ENCODE assay signal across 17 mouse cellular contexts in the genomic region with DNA sequence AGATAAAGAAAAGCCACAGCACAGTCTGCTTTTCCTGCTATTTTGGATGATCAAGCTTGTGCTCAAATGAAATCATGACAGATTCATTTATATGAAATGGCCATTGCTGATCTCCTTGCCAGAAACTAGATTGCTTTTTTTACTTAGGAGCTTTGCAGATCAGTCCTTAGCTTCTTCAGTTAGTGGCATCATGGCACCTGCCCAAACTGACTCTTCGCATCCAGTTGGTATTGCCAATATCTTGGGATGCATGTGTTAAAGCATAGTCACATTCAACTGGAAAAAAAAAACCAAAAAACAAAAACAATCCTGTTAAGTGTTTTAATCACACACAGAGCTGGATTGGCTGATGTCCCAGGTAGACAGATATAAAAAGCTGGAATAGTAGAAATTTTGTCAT.
A peak's percentile ranks its signal among the peaks of the same experiment; 100 is the strongest.
DNase-seq lines count a peak whose midpoint lies in the region; ATAC-seq and TF ChIP-seq lines count a peak whose summit lies in the region.
"Had no signal": no experiment of that assay in that cellular context is flagged by ENCODE, and none has a peak within 500 bp of the region (broad histone marks: within the 10 kb centered on the region; RNA-seq: fewer than 3 reads in every experiment).

No protein-coding gene starts in this region.

- H3K27ac ChIP-seq in forebrain, embryonic 16.5 days (ENCODE audit: low read length): no peak overlapping the region
- H3K27ac ChIP-seq in forebrain, embryonic 15.5 days (replicated peaks): no peak overlapping the region
- peak overlapping the region; percentile 73; the same call in 1 of the 2 replicates for H3K27ac ChIP-seq in layer of hippocampus, adult 2 months
- H3K27ac ChIP-seq: hindbrain, embryonic 15.5 days; kidney, postnatal 0 days; liver, embryonic 14.5 days; midbrain, embryonic 12.5 days; stomach, embryonic 15.5 days had no signal

- intact Hi-C loops in left cerebral cortex, postnatal 4 days (cut with DNase I): no loop called here

- H3K4me2 ChIP-seq in forebrain, embryonic 16.5 days (ENCODE audit: low read length): no peak overlapping the region
- H3K4me2 ChIP-seq in forebrain, embryonic 15.5 days (replicated peaks): no peak overlapping the region
- H3K4me2 ChIP-seq: heart, embryonic 11.5 days; hindbrain, embryonic 15.5 days; lung, embryonic 14.5 days; midbrain, embryonic 12.5 days; stomach, embryonic 15.5 days had no signal

- no peaks in the 10 kb centered on the region for H3K4me1 ChIP-seq in forebrain, embryonic 16.5 days (replicated peaks; ENCODE audit: control insufficient read depth, insufficient read depth, low read length)
- peaks cover 11% of the 10 kb centered on the region; the same call in 1 of the 2 replicates for H3K4me1 ChIP-seq in forebrain, embryonic 15.5 days
- H3K4me1 ChIP-seq: hindbrain, embryonic 15.5 days; midbrain, embryonic 12.5 days; stomach, embryonic 15.5 days had no signal

- H3K9ac ChIP-seq in forebrain, embryonic 16.5 days (replicated peaks; ENCODE audit: low read depth, low read length): no peak overlapping the region
- no peak overlapping the region for H3K9ac ChIP-seq in forebrain, embryonic 15.5 days (replicated peaks)
- H3K9ac ChIP-seq: hindbrain, embryonic 15.5 days; liver, embryonic 14.5 days; lung, embryonic 14.5 days; midbrain, embryonic 12.5 days; stomach, embryonic 15.5 days had no signal

- no peaks in the 10 kb centered on the region for H3K27me3 ChIP-seq in forebrain, embryonic 16.5 days (replicated peaks; ENCODE audit: control insufficient read depth, insufficient read depth, low read length)
- H3K27me3 ChIP-seq in forebrain, embryonic 15.5 days: no peaks in the 10 kb centered on the region
- H3K27me3 ChIP-seq: hindbrain, embryonic 15.5 days; midbrain, embryonic 12.5 days; stomach, embryonic 15.5 days had no signal

- H3K36me3 ChIP-seq in forebrain, embryonic 16.5 days (ENCODE audit: control insufficient read depth, insufficient read depth): no peaks in the 10 kb centered on the region
- H3K36me3 ChIP-seq in forebrain, embryonic 15.5 days: no peaks in the 10 kb centered on the region
- H3K36me3 ChIP-seq: hindbrain, embryonic 15.5 days; midbrain, embryonic 12.5 days; stomach, embryonic 15.5 days had no signal

- no peak for TF ChIP-seq CTCF in layer of hippocampus, adult 2 months (conservative IDR thresholded peaks at IDR 0.05)

- 0 out of 2 replicates have a peak, but pooled peaks have one; percentile 16 for ATAC-seq in forebrain, embryonic 16.5 days
- no peak for ATAC-seq in forebrain, embryonic 15.5 days (replicated peaks)

- no peak overlapping the region for H3K4me3 ChIP-seq in forebrain, embryonic 16.5 days (replicated peaks; ENCODE audit: low read length)
- H3K4me3 ChIP-seq in forebrain, embryonic 15.5 days: no peak overlapping the region
- no peak overlapping the region for H3K4me3 ChIP-seq in layer of hippocampus, adult 2 months
- H3K4me3 ChIP-seq: hindbrain, embryonic 15.5 days; midbrain, embryonic 12.5 days; stomach, embryonic 15.5 days had no signal

- WGBS in forebrain, embryonic 16.5 days: 73% methylated on average over 1 of the region's 1 CpGs
- 80% methylated on average over 1 of the region's 1 CpGs for WGBS in forebrain, embryonic 15.5 days

- DNase-seq in left cerebral cortex, postnatal 4 days: peak; percentile 18
- no peak for DNase-seq in left cerebral cortex, adult 11 months (ENCODE audit: low spot score)
- peak in 1 of 2 experiments; percentile 34 for DNase-seq in layer of hippocampus, adult 2 months (ENCODE audit: low spot score in 2 of 2)
- DNase-seq in layer of hippocampus, postnatal 10 days (ENCODE audit: low spot score in 2 of 2): peak; percentile 4 to 26
- no peak for DNase-seq in kidney, postnatal 14 days
- DNase-seq: adrenal gland, adult 2 months; kidney, adult 2 months; lung, embryonic 14.5 days; thymus, adult 18-20 months had no signal

- no peaks in the 10 kb centered on the region for H3K9me3 ChIP-seq in forebrain, embryonic 16.5 days (ENCODE audit: control insufficient read depth, low read length)
- no peaks in the 10 kb centered on the region for H3K9me3 ChIP-seq in forebrain, embryonic 15.5 days
- H3K9me3 ChIP-seq: hindbrain, embryonic 15.5 days; midbrain, embryonic 12.5 days; stomach, embryonic 15.5 days had no signal

Comparison
In these comparisons a context has a peak if more than half of its experiments do, and no peak if none do; other contexts are left out.
1. DNase-seq: peak in left cerebral cortex, postnatal 4 days (single experiment) and layer of hippocampus, postnatal 10 days (2 of 2); none in left cerebral cortex, adult 11 months (single experiment) and kidney, postnatal 14 days (single experiment).